Mouse (Mus musculus) cerebellum, adult 9-11 months (tissue): ENCODE data around the gene Dffa.
A peak's percentile ranks its signal among the peaks of the same experiment; 100 is the strongest.

Source experiments
- DNase-seq: peaks from one replicate; pipeline ENCODE4 v3.0.0; 2022

Dffa gene

GRCm38 (mm10) chr4:149103875-149104561, at the start of gene Dffa:
Gene Dffa, plus strand, starts transcription at chr4:149104146.
- DNase-seq, result peak; percentile 92

- DNase-seq, result no peak
These were observed 48.1 kb upstream of the Dffa start for GRCm38 (mm10) chr4:149055847-149056246.

GRCm38 (mm10) chr4:149056957-149057356, 47.0 kb upstream of the Dffa start:
- no peak for DNase-seq

- no peak for DNase-seq
These were observed 46.5 kb upstream of the Dffa start for GRCm38 (mm10) chr4:149057470-149057869.

GRCm38 (mm10) chr4:149058298-149058697, 45.6 kb upstream of the Dffa start:
- DNase-seq, result no peak

- no peak for DNase-seq
These were observed 44.2 kb upstream of the Dffa start for GRCm38 (mm10) chr4:149059713-149060112.

- peak; percentile 28 for DNase-seq
These were observed 43.1 kb upstream of the Dffa start for GRCm38 (mm10) chr4:149060621-149061431.

- no peak for DNase-seq
These were observed 42.6 kb upstream of the Dffa start for GRCm38 (mm10) chr4:149061432-149061718.

- no peak for DNase-seq
These were observed 41.3 kb upstream of the Dffa start for GRCm38 (mm10) chr4:149062406-149063318.

GRCm38 (mm10) chr4:149064061-149064854, 39.7 kb upstream of the Dffa start:
- no peak for DNase-seq

GRCm38 (mm10) chr4:149066672-149067551, 37.0 kb upstream of the Dffa start:
- peak; percentile 39 for DNase-seq

- no peak for DNase-seq
These were observed 28.9 kb upstream of the Dffa start for GRCm38 (mm10) chr4:149075073-149075472.

GRCm38 (mm10) chr4:149075871-149076575, 27.9 kb upstream of the Dffa start:
- DNase-seq, result peak; percentile 59

GRCm38 (mm10) chr4:149078261-149078660, 25.7 kb upstream of the Dffa start:
- DNase-seq, result no peak

GRCm38 (mm10) chr4:149079629-149080028, 24.3 kb upstream of the Dffa start:
- DNase-seq, result no peak

GRCm38 (mm10) chr4:149080111-149080510, 23.8 kb upstream of the Dffa start:
- no peak for DNase-seq

- peak; percentile 90 for DNase-seq
These were observed 22.4 kb upstream of the Dffa start for GRCm38 (mm10) chr4:149081528-149081927.

- DNase-seq, result no peak
These were observed 18.6 kb upstream of the Dffa start for GRCm38 (mm10) chr4:149085381-149085780.

GRCm38 (mm10) chr4:149091364-149091763, 12.6 kb upstream of the Dffa start:
- no peak for DNase-seq

GRCm38 (mm10) chr4:149097956-149098355, 6.0 kb upstream of the Dffa start:
- no peak for DNase-seq

- no peak for DNase-seq
These were observed 5.4 kb upstream of the Dffa start for GRCm38 (mm10) chr4:149098571-149098970.
